Mouse (Mus musculus): ENCODE results near the gene Gpr176. TPM values are rescaled to one million over a fixed set of nuclear protein-coding genes. Genes with fewer than 3 reads are reported as not detected.

Gene Gpr176
- polyA plus RNA-seq, 1 experiment from 2014 or later: 3.6 TPM

GRCm38 (mm10) chr2:118355138-118355719 lies 18.0 kb downstream of the Gpr176 start:
- H3K9me3 ChIP-seq: no peaks in the 10 kb centered on the region
- no peak overlapping the region for H3K9ac ChIP-seq
- 61% methylated on average over 6 of the region's 6 CpGs for WGBS
- no peak overlapping the region for H3K27ac ChIP-seq (replicated peaks)
- no peaks in the 10 kb centered on the region for H3K27me3 ChIP-seq
- ATAC-seq (ENCODE audit: low read depth): no peak
- no peak overlapping the region for H3K4me3 ChIP-seq
- H3K4me1 ChIP-seq (replicated peaks): no peaks in the 10 kb centered on the region; the same call in 1 of the 2 replicates
- H3K36me3 ChIP-seq: no peaks in the 10 kb centered on the region
- H3K4me2 ChIP-seq: no peak overlapping the region

GRCm38 (mm10) chr2:118353916-118354403 lies 19.3 kb downstream of the Gpr176 start:
- no peak for ATAC-seq (ENCODE audit: low read depth)

DNA sequence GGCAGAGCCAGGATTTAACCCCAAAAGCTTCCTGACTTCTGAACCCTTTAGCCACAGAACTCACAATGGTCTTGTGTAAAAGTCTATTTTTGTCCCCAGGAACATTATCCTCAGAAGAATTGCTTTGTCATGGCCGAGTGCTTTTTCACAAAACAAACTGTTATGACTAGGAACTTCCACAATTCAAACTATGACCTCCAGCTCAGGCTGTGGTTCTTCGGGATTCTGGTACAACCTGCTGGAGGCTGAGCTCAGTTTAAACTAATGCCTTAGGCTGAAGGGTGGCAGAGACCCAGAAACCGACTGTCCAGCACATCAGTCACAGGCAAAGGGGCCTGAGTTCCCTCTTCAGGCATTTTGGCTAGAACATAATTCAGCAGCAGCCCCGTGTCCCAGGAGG lies 19.7 kb downstream of the Gpr176 start:
- Histone ChIP-seq H3K36me3 (no peaks in the 10 kb centered on the region), H3K27ac (replicated peaks) (no peak overlapping the region), H3K9me3 (no peaks in the 10 kb centered on the region), H3K4me1 (replicated peaks) (no peaks in the 10 kb centered on the region; the same call in 1 of the 2 replicates), H3K4me2 (no peak overlapping the region), H3K4me3 (no peak overlapping the region), H3K9ac (no peak overlapping the region), H3K27me3 (no peaks in the 10 kb centered on the region)
- ATAC-seq (ENCODE audit: low read depth): no peak
- 43% methylated on average over 4 of the region's 4 CpGs for WGBS

More at GRCm38 (mm10) chr2:118353916-118354403, 19.3 kb downstream of the Gpr176 start:
- H3K4me3 ChIP-seq: no peak overlapping the region
- H3K9ac ChIP-seq: no peak overlapping the region
- H3K36me3 ChIP-seq: no peaks in the 10 kb centered on the region
- no peak overlapping the region for H3K4me2 ChIP-seq
- no peak overlapping the region for H3K27ac ChIP-seq (replicated peaks)
- H3K4me1 ChIP-seq (replicated peaks): no peaks in the 10 kb centered on the region; the same call in 1 of the 2 replicates
- H3K9me3 ChIP-seq: no peaks in the 10 kb centered on the region
- 62% methylated on average over 4 of the region's 4 CpGs for WGBS
- H3K27me3 ChIP-seq: no peaks in the 10 kb centered on the region

GRCm38 (mm10) chr2:118345535-118345934 lies 27.7 kb downstream of the Gpr176 start:
- Histone ChIP-seq H3K4me1 (replicated peaks) (no peaks in the 10 kb centered on the region), H3K36me3 (no peaks in the 10 kb centered on the region), H3K9me3 (no peaks in the 10 kb centered on the region), H3K4me2 (no peak overlapping the region), H3K27me3 (no peaks in the 10 kb centered on the region), H3K27ac (replicated peaks) (no peak overlapping the region), H3K4me3 (no peak overlapping the region), H3K9ac (no peak overlapping the region)
- ATAC-seq (ENCODE audit: low read depth): no peak
- WGBS: 24% methylated on average over 1 of the region's 1 CpGs

DNA sequence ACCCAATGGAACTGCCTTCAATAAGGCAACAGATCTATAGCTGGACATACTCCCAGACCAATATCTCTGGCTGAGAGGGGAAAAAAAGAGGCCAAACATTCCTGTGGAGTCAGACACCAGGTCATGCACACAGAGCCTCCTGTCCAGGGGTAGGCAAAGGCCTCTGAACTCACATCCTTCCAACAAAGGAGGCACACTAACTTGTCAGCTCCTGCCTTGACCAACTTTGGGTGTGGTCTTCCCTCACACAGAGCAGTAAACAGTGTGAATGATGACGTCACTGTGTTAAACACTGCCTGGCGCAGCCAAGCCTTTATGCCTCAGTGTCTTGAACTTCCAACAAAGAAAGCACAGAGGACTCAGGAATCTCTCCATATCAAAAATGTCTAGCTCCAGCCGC lies 29.3 kb downstream of the Gpr176 start:
- whole genome bisulfite sequencing: 77% methylated on average over 3 of the region's 3 CpGs
- no peak for ATAC-seq (ENCODE audit: low read depth)
- Histone ChIP-seq H3K36me3 (no peaks in the 10 kb centered on the region), H3K9ac (no peak overlapping the region), H3K27me3 (no peaks in the 10 kb centered on the region), H3K27ac (replicated peaks) (no peak overlapping the region), H3K4me1 (replicated peaks) (no peaks in the 10 kb centered on the region), H3K4me3 (no peak overlapping the region), H3K4me2 (no peak overlapping the region), H3K9me3 (no peaks in the 10 kb centered on the region)

GRCm38 (mm10) chr2:118341295-118341694 lies 31.9 kb downstream of the Gpr176 start:
- Histone ChIP-seq H3K36me3 (no peaks in the 10 kb centered on the region), H3K27ac (replicated peaks) (no peak overlapping the region), H3K4me3 (no peak overlapping the region), H3K4me1 (replicated peaks) (no peaks in the 10 kb centered on the region), H3K9me3 (no peaks in the 10 kb centered on the region), H3K9ac (no peak overlapping the region), H3K4me2 (no peak overlapping the region), H3K27me3 (no peaks in the 10 kb centered on the region)
- ATAC-seq (ENCODE audit: low read depth): no peak
- 86% methylated on average over 7 of the region's 7 CpGs for WGBS

DNA sequence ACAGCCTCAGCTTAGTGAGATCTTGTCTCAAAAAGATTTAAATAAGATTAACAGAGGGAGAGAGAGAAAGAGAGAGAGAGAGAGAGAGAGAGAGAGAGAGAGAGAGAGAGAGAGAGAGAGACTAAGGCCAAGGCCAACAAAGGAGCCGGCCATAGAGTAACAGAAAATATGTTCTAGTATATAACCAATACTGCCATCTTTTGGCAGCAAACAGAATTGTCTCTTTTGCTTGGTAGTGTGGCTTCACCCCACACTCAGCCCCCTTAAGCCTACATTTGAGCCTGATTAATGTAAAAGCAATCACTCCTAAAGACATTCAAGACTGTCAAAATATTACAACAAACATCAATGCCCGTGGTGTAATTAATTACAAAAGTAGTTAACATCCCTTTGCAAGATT lies 37.1 kb downstream of the Gpr176 start:
- 43% methylated on average over 2 of the region's 2 CpGs for WGBS
- Histone ChIP-seq H3K9me3 (no peaks in the 10 kb centered on the region), H3K27me3 (peaks cover 3% of the 10 kb centered on the region; the same call in 1 of the 2 replicates), H3K4me3 (no peak overlapping the region), H3K4me2 (no peak overlapping the region), H3K4me1 (replicated peaks) (no peaks in the 10 kb centered on the region), H3K27ac (replicated peaks) (no peak overlapping the region), H3K9ac (no peak overlapping the region), H3K36me3 (no peaks in the 10 kb centered on the region)
- no peak for ATAC-seq (ENCODE audit: low read depth)

DNA sequence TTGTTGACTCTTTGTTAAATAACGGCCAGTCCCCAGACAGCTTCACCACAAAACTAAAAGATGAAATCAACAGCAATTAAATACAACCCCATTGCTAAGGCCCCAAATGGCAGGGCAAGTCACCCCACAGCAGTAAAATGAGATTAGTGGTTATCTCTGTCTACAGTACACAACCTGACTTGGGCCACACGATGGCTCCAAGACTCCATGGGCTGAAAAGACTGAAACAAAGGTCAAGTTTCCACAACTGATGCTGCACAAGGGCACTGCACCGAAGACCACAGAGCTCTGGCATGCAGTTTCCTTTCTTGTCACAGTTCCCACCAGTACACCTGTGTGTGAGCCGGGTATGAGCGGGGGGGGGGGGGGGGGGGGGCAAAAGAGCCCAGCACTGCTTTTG lies 50.6 kb downstream of the Gpr176 start:
- 71% methylated on average over 4 of the region's 5 CpGs for WGBS
- no peaks in the 10 kb centered on the region for H3K9me3 ChIP-seq
- ATAC-seq (ENCODE audit: low read depth): no peak
- peaks cover 25% of the 10 kb centered on the region for H3K4me1 ChIP-seq (replicated peaks)
- H3K4me3 ChIP-seq: no peak overlapping the region
- H3K9ac ChIP-seq: no peak overlapping the region
- no peaks in the 10 kb centered on the region for H3K27me3 ChIP-seq
- no peak overlapping the region for H3K27ac ChIP-seq (replicated peaks)
- no peaks in the 10 kb centered on the region for H3K36me3 ChIP-seq
- no peak overlapping the region for H3K4me2 ChIP-seq

GRCm38 (mm10) chr2:118321804-118322203 lies 51.4 kb downstream of the Gpr176 start:
- Histone ChIP-seq H3K27me3 (no peaks in the 10 kb centered on the region), H3K27ac (replicated peaks) (no peak overlapping the region), H3K36me3 (no peaks in the 10 kb centered on the region), H3K4me3 (no peak overlapping the region), H3K9ac (no peak overlapping the region), H3K4me1 (replicated peaks) (peaks cover 28% of the 10 kb centered on the region), H3K9me3 (no peaks in the 10 kb centered on the region), H3K4me2 (no peak overlapping the region)
- 67% methylated on average over 4 of the region's 4 CpGs for WGBS
- ATAC-seq (ENCODE audit: low read depth): no peak

GRCm38 (mm10) chr2:118321094-118321493 lies 52.1 kb downstream of the Gpr176 start:
- Histone ChIP-seq H3K4me3 (no peak overlapping the region), H3K36me3 (no peaks in the 10 kb centered on the region), H3K27ac (replicated peaks) (no peak overlapping the region), H3K9ac (0 out of 2 replicates have a peak overlapping the region, but pooled peaks have one; percentile 17), H3K27me3 (no peaks in the 10 kb centered on the region), H3K4me1 (replicated peaks) (peaks cover 28% of the 10 kb centered on the region), H3K4me2 (no peak overlapping the region), H3K9me3 (no peaks in the 10 kb centered on the region)
- no peak for ATAC-seq (ENCODE audit: low read depth)
- 56% methylated on average over 4 of the region's 4 CpGs for WGBS

GRCm38 (mm10) chr2:118320519-118320918 lies 52.7 kb downstream of the Gpr176 start:
- no peak for ATAC-seq (ENCODE audit: low read depth)
- Histone ChIP-seq H3K4me2 (no peak overlapping the region), H3K9ac (no peak overlapping the region), H3K9me3 (no peaks in the 10 kb centered on the region), H3K27me3 (no peaks in the 10 kb centered on the region), H3K27ac (replicated peaks) (no peak overlapping the region; the same call in 1 of the 2 replicates), H3K4me3 (no peak overlapping the region), H3K4me1 (replicated peaks) (peaks cover 28% of the 10 kb centered on the region), H3K36me3 (no peaks in the 10 kb centered on the region)
- 21% methylated on average over 4 of the region's 4 CpGs for WGBS

DNA sequence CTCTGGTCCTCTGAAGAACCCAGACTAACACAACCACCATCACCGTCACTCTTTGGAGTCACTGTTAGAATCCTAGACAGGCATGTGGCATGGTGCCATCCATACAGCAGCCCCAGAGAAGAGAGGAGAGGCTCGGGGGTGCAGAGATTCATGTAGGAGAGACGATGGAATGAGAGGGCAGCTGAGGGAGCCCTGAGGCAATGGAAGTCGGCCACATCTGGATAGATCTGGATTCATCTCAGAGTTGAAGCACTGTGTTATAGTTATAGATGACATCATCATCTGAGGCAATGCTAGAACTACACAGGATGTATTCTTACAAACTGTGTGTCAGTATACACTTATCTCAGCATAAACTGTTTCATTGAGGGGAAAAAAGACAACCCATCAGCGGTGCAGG lies 54.0 kb downstream of the Gpr176 start:
- no peak overlapping the region for H3K27ac ChIP-seq (replicated peaks)
- no peak for ATAC-seq (ENCODE audit: low read depth)
- no peaks in the 10 kb centered on the region for H3K36me3 ChIP-seq

GRCm38 (mm10) chr2:118316939-118317338 lies 56.3 kb downstream of the Gpr176 start:
- peak overlapping the region; percentile 57 for H3K27ac ChIP-seq (replicated peaks)
- peak; percentile 57 for ATAC-seq (ENCODE audit: low read depth)
- no peak overlapping the region for H3K9ac ChIP-seq
- H3K4me2 ChIP-seq: no peak overlapping the region
- no peak overlapping the region for H3K4me3 ChIP-seq
- 34% methylated on average over 2 of the region's 2 CpGs for WGBS
- no peaks in the 10 kb centered on the region for H3K36me3 ChIP-seq
- H3K27me3 ChIP-seq: no peaks in the 10 kb centered on the region
- H3K4me1 ChIP-seq (replicated peaks): peaks cover 28% of the 10 kb centered on the region
- H3K9me3 ChIP-seq: no peaks in the 10 kb centered on the region

More for the DNA sequence above, 54.0 kb downstream of the Gpr176 start:
- no peak overlapping the region for H3K4me2 ChIP-seq
- 64% methylated on average over 5 of the region's 5 CpGs for WGBS
- H3K4me1 ChIP-seq (replicated peaks): peaks cover 28% of the 10 kb centered on the region
- no peak overlapping the region for H3K9ac ChIP-seq
- H3K27me3 ChIP-seq: no peaks in the 10 kb centered on the region
- H3K4me3 ChIP-seq: no peak overlapping the region
- H3K9me3 ChIP-seq: no peaks in the 10 kb centered on the region

Measured in neural tube, embryonic 13.5 days (tissue).